Mouse (Mus musculus): ENCODE data around the gene Gm49027.

Gene Gm49027

DNA sequence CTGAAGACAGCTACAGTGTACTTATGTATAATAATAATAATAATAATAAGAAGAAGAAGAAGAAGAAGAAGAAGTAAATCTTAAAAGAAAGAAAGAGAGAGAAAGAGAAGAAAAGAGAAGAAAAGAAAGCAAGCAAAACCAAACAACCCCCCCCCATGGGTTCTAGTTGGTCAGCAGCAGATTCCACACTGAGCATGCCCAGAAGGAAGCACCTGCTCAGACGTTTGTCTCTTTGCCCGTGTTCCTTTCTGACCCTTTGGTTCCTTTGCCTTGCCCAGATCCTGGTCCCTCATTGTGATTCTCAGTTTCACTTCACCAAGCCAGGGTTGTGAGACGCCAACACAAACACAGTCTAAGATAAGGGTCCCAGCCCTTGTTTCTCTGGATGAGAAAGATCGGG lies 23.3 kb downstream of the Gm49027 start:
- DNase-seq (ENCODE audit: low spot score) = no peak

DNA sequence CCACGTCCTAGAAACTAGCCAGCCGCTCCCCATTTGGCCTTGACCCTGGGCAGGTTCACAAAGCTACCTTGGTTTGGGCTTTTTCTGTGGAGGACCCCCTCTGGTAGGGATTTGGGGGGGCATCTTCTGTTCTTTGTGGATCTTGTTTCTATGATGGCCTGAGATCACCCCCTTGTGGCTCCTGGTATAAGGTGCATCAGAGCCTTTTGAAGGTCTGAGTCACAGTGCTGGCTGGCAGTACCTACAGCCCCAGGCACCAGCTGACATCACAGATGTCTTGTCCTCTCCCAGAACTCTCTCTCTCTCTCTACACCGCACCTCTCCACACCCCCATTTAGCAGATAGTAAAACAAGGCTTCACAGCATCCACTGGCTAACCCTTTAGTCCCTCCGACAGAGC lies 25.6 kb downstream of the Gm49027 start:
- no peak for DNase-seq (ENCODE audit: low spot score)

DNA sequence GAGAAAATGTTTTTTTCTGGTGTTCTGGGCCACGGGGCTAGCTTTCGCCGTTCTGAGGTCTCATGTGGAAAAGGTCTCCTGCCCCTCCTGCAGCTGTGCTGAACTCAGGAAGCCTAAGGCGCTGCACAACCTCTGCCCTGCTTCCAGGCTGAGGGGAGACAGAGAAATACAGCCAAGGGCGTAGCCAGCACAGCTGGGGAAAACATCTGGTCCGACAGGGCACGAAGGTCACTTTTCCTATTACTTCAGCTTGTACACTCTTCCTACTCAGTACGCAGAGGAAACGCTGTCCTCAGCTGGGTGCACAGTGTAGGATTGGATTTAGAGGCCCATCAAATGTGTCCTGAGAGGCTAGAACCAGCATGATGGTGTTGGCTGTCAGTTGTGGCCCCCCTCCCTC lies 35.4 kb downstream of the Gm49027 start:
- DNase-seq (ENCODE audit: low spot score) = no peak

DNA sequence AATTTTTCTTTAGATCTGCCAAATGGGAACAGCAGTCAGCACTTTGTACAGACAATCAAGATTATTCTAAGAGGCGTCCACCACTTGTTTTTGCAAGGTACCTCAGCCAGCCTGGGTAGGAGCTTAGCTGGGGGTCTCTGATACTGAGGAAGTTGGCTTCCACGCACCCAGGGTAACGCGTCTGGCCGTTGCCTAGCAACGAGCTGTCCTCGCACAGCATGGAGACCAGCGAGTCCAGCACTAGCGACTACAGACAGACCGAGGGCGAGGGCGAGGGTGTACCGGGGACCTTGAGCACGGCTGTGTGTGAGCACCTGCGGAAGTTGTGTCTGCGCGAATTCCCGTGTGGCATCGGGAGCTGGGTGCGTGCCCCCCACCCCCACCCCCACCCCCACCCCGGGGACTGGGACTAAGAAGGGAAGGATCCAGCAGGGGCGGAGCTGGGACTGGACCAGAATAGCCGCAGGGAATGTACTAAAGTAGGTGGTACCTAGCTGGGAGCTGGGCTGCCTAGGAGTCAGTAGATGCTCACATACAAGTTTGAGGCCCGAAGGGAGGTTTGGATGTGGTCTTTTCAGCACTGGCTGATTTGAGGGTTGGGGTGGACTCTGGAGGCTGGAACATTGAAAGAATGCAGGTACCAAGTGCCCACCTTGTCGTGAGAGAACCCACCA lies 36.0 kb downstream of the Gm49027 start, which contains the start of the genes Lrrc43 and Il31:
TSS of gene Lrrc43 (plus strand) at position 194 of the 674 bp plus-strand sequence.
TSS of gene Il31 (minus strand) at position 378 of the 674 bp plus-strand sequence.
- no peak for DNase-seq (ENCODE audit: low spot score)

DNA sequence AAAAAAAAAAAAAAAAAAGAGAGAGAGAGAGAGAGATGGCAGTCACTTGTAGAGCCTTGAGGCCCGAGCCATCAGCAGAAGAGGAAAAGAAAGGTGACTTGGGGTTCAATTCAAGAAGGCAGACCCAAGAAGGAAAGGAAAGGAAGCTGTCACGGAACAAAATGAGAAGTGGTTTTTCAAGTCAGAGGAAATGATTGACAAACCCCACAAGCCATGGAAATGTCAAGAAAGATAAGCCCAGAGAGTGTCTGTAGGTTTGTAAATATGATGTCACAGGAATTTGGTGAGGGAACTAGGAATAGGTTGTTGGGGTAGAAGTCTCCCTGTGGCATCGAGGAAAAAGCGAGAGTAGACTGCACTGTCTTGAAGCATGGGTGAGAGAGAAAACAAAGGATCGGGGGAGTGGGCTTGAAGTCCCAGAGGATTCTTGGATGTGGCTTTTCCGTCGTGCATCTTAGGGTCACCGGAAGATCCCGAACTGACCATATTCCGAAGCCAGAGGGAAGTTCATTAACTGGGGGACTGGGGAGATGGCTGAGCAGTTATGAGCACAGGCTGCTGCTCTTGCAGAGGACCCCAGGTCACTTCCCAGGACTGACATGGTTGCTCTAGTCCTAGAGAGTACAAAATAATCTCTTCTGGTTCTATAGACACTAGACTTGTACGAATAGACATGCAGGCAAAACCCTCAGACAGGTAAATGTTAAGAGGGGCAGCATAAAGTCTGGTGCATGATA lies 37.5 kb downstream of the Gm49027 start:
- DNase-seq (ENCODE audit: low spot score) = no peak

DNA sequence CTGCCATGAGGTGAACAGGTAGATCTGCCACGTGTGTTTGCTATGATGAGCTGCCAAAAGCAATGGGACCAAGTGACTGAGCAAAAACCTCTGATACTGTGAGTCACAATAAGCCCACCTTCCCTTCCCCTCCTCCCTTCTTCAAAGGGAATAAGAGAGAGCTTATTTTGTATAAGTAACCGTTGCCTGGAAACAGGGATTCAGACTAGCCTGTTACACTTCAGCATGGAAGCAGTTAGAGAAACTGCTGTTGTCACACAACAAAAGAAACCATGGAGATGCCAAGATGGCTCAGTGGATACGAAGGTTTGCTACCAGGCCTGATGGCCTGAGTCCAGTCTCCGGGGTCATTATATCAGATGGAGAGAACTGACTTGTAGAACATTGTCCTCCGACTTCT lies 51.5 kb downstream of the Gm49027 start:
- DNase-seq (ENCODE audit: low spot score) = no peak

- no peak for DNase-seq (ENCODE audit: low spot score)
Measured at GRCm38 (mm10) chr5:123470784-123471400, 54.4 kb downstream of the Gm49027 start.

- DNase-seq (ENCODE audit: low spot score) = no peak
Measured at GRCm38 (mm10) chr5:123464638-123465037, 60.6 kb downstream of the Gm49027 start.

All from c-Kit-positive CD71-positive TER-119-positive erythroid progenitor cells, embryonic 14.5 days (primary cell).